Mouse (Mus musculus) CH12.LX (cell line): Measurements from ENCODE around the gene Rae1. TPM values are rescaled to one million over a fixed set of nuclear protein-coding genes. Genes with fewer than 3 reads are reported as not detected.

Source experiments
- DNase-seq: peaks from one replicate; pipeline ENCODE4 v3.0.0-alpha.2; 2013; ENCODE audit errors: extremely low read depth
- H3K27ac ChIP-seq: 2 replicates; pipeline ENCODE4 v1.5.1; 2012; ENCODE audit warnings: low read depth, mild to moderate bottlenecking, control low read depth, moderate library complexity; ENCODE audit not compliant: insufficient read depth
- H3K27me3 ChIP-seq: replicated peaks from 2 replicates; pipeline ENCODE3; 2012; ENCODE audit warnings: inconsistent platforms
- H3K36me3 ChIP-seq, 2 experiments: replicated peaks in 1 of 2; 2 replicates each; pipeline versions ENCODE3 to v1.6.1; 2012; ENCODE audit warnings: inconsistent platforms in 1 of 2, low read length in 1 of 2, mild to moderate bottlenecking in 1 of 2, mixed read lengths in 1 of 2, moderate library complexity in 1 of 2; ENCODE audit not compliant: control insufficient read depth in 1 of 2, insufficient read depth in 1 of 2
- H3K4me1 ChIP-seq, 2 experiments: 2 replicates each; pipeline ENCODE4 v1.6.1; 2012; ENCODE audit warnings: inconsistent platforms in 1 of 2, moderate library complexity in 1 of 2; ENCODE audit not compliant: insufficient read depth in 2 of 2, control insufficient read depth in 1 of 2
- H3K4me2 ChIP-seq: 2 replicates; pipeline ENCODE4 v1.6.1; 2012; ENCODE audit warnings: low read depth, mild to moderate bottlenecking, control low read depth; ENCODE audit not compliant: poor library complexity, insufficient read depth, severe bottlenecking
- H3K4me3 ChIP-seq, 3 experiments: fragments of 150-350 bp in 1 of 3; sonication (generic) in 1 of 3; replicated peaks in 1 of 3; 2 replicates each; pipeline versions ENCODE3 to v1.5.1; 2011 to 2012; ENCODE audit warnings: low read depth in 2 of 3, low read length in 2 of 3, mild to moderate bottlenecking in 2 of 3, moderate library complexity in 2 of 3, control low read depth in 1 of 3, improper control_type of control experiment in 1 of 3, inconsistent platforms in 1 of 3, mixed read lengths in 1 of 3; ENCODE audit not compliant: poor library complexity in 1 of 3
- H3K79me2 ChIP-seq: replicated peaks from 2 replicates; pipeline ENCODE4 v1.6.1; 2012; ENCODE audit warnings: mild to moderate bottlenecking, moderate library complexity; ENCODE audit not compliant: control insufficient read depth, poor library complexity, insufficient read depth, severe bottlenecking; ENCODE audit errors: extremely low read depth
- H3K9ac ChIP-seq: 2 replicates; pipeline ENCODE4 v1.6.1; 2012; ENCODE audit warnings: low read depth, mild to moderate bottlenecking, control low read depth, moderate library complexity; ENCODE audit not compliant: insufficient read depth
- H3K9me3 ChIP-seq: replicated peaks from 2 replicates; pipeline ENCODE3; 2012; ENCODE audit warnings: low read length, inconsistent platforms, mixed read lengths
- BHLHE40 ChIP-seq: IDR thresholded peaks from 2 replicates; pipeline ENCODE4 v1.6.1; 2011; ENCODE audit warnings: mild to moderate bottlenecking, low read depth, low read length, improper control_type of control experiment
- CHD2 ChIP-seq: IDR thresholded peaks from 2 replicates; pipeline ENCODE4 v1.6.1; 2011; ENCODE audit warnings: low read length, improper control_type of control experiment
- CTCF ChIP-seq, 2 experiments: IDR thresholded peaks in 1 of 2; conservative IDR thresholded peaks in 1 of 2; 2 replicates each; pipeline ENCODE4 v1.5.1; 2011 to 2012; ENCODE audit warnings: low read depth in 2 of 2, low read length in 2 of 2, improper control_type of control experiment in 1 of 2, inconsistent platforms in 1 of 2, mild to moderate bottlenecking in 1 of 2, moderate library complexity in 1 of 2
- EP300 ChIP-seq: IDR thresholded peaks from 2 replicates; pipeline ENCODE4 v1.6.1; 2011; ENCODE audit warnings: low read length, improper control_type of control experiment
- ETS1 ChIP-seq: conservative IDR thresholded peaks from 2 replicates; pipeline ENCODE4 v1.6.1; 2012; ENCODE audit warnings: low read depth, mild to moderate bottlenecking, inconsistent platforms, low read length, improper control_type of control experiment, moderate library complexity
- MAFK ChIP-seq: IDR thresholded peaks from 2 replicates; pipeline ENCODE4 v1.6.1; 2011; ENCODE audit warnings: low read length, improper control_type of control experiment; ENCODE audit not compliant: insufficient replicate concordance
- MAX ChIP-seq: IDR thresholded peaks from 2 replicates; pipeline ENCODE4 v1.6.1; 2011; ENCODE audit warnings: low read length, improper control_type of control experiment
- MEF2A ChIP-seq: IDR thresholded peaks from 2 replicates; pipeline ENCODE4 v1.6.1; 2014; ENCODE audit warnings: low read depth, mild to moderate bottlenecking, inconsistent platforms, low read length, improper control_type of control experiment, borderline replicate concordance
- MXI1 ChIP-seq: IDR thresholded peaks from 2 replicates; pipeline ENCODE4 v1.6.1; 2011; ENCODE audit warnings: mild to moderate bottlenecking, low read depth, low read length, improper control_type of control experiment
- MYC ChIP-seq: IDR thresholded peaks from 2 replicates; pipeline ENCODE4 v1.6.1; 2011; ENCODE audit warnings: low read depth, mild to moderate bottlenecking, improper control_type of control experiment, low read length
- POLR2A ChIP-seq: IDR thresholded peaks from 2 replicates; pipeline ENCODE4 v1.6.1; 2011; ENCODE audit warnings: low read depth, mild to moderate bottlenecking, improper control_type of control experiment, low read length
- POLR2AphosphoS2 ChIP-seq: IDR thresholded peaks from 2 replicates; pipeline ENCODE4 v1.6.1; 2011; ENCODE audit warnings: low read depth, low read length, improper control_type of control experiment
- RCOR1 ChIP-seq: conservative IDR thresholded peaks from 2 replicates; pipeline ENCODE4 v1.6.1; 2012; ENCODE audit warnings: low read depth, mild to moderate bottlenecking, inconsistent platforms, low read length, improper control_type of control experiment
- TCF12 ChIP-seq: IDR thresholded peaks from 2 replicates; pipeline ENCODE4 v1.6.1; 2014; ENCODE audit warnings: low read depth, mild to moderate bottlenecking, inconsistent platforms, low read length, improper control_type of control experiment
- ZKSCAN1 ChIP-seq: IDR thresholded peaks from 2 replicates; pipeline ENCODE4 v1.6.1; 2012; ENCODE audit warnings: low read depth, inconsistent platforms, low read length, improper control_type of control experiment, borderline replicate concordance
- ZNF384 ChIP-seq: IDR thresholded peaks from 2 replicates; pipeline ENCODE4 v1.6.1; 2012; ENCODE audit warnings: low read depth, low read length, improper control_type of control experiment, inconsistent platforms
- dilution Hi-C: fragments of 300-500 bp; cut with MboI; formaldehyde crosslinking; loops from 2 replicates; pipeline ENCODE4 v1.14.3; 2020; ENCODE audit warnings: low sequenced_read_pairs; ENCODE audit not compliant: extremely low pct_unique_long_range_greater_than_20kb, extremely low pct_ligation_motif_present
- in situ Hi-C: fragments of 300-500 bp; cut with MboI; formaldehyde crosslinking; loops from 3 replicates; pipeline ENCODE4 v1.14.3; 2019; ENCODE audit warnings: low sequenced_read_pairs, low pct_ligation_motif_present, low pct_unique_long_range_greater_than_20kb, mixed read lengths
- polyA plus RNA-seq: library from polyadenylated mRNA; unstranded; fragments of >175 nt; gene quantifications from 2 replicates; pipeline ENCODE4 v1.2.1, GENCODE M21; 2012; ENCODE audit warnings: low read depth; ENCODE audit not compliant: insufficient read length
- total RNA-seq, 2 experiments: library from RNA; depleted of rRNA; stranded (reverse); fragments of 300-350 nt in 1 of 2; fragments of >200 nt in 1 of 2; gene quantifications; 2 replicates each; pipeline ENCODE4 v1.2.3; 2012 to 2014

Gene Rae1
- total and polyA plus RNA-seq, 3 experiments = 86.3 to 114 (median 95.0) TPM

DNA sequence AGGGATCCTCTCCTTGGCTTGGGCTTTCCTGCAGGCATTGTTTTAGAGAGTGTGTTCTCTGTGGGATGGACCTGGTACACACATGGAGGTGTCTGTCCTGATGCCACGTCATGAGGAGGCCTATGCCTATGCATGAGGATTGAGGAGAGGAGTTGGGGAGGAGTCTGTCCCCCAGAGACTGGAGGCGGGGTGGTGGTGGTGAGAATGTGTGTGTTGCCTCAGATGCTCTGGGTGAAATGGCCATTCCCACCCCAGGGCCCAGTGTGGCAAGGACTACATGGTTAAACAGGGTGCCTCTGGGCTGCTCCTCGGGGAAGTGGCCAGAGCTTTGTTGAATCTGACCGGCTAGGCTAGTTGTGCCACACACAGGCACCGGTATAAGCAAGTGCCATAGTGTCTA lies 26.4 kb downstream of the Rae1 start:
- no peak overlapping the region for H3K9ac ChIP-seq
- H3K4me3 ChIP-seq = peak overlapping the region in 1 of 3 experiments; percentile 2

DNA sequence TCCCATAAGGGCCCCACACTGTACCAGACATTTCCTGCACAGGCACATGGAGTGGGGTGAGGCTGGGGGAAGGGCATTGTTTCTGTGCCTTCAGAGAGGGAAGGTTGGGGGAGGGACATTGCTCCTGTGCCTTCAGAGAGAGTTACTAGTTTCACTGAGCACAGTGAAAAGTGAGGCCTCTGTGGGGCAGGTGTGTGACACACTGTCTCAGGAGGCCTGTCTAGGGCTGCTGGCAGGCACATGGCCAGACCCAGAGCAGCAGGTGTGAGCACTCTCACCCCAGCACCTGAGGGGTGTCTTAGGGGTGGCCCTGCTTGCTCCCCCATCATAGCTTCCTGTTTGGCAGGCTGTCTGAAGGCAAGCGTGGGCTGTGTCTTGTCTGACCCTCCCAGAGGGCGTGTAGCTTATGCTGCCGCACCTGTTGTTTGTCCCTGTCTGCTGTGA lies 26.8 kb downstream of the Rae1 start:
- Histone ChIP-seq H3K36me3 (peaks cover 54 to 86% of the 10 kb centered on the region in 2 experiments), H3K27me3 (no peaks in the 10 kb centered on the region), H3K9ac (no peak overlapping the region), H3K4me3 (peak overlapping the region in 2 of 3 experiments; percentile 1 to 2), H3K4me2 (peak overlapping the region; percentile 24), H3K27ac (peak overlapping the region; percentile 16), H3K9me3 (no peaks in the 10 kb centered on the region), H3K4me1 (peaks cover 48 to 70% of the 10 kb centered on the region in 2 experiments), H3K79me2 (peaks cover 24% of the 10 kb centered on the region)
- in situ Hi-C loops (no loop called here), dilution Hi-C loops (no loop called here)
- peak; percentile 95 for TF ChIP-seq TCF12
- no peak for TF ChIP-seq ZKSCAN1
- TF ChIP-seq BHLHE40 = peak; percentile 74
- no peak for TF ChIP-seq CTCF (conservative IDR thresholded peaks at IDR 0.05 in 1 of 2, IDR thresholded peaks at IDR 0.05 in 1 of 2; ENCODE audit: low read depth in 2 of 2, low read length in 2 of 2)
- peak; percentile 70 for TF ChIP-seq MAX
- peak; percentile 87 for TF ChIP-seq MYC
- peak; percentile 60 for TF ChIP-seq MXI1
- peak; percentile 39 for TF ChIP-seq ETS1
- TF ChIP-seq CHD2 = peak; percentile 86; the same call in 1 of the 2 replicates
- TF ChIP-seq POLR2AphosphoS2 = no peak
- TF ChIP-seq EP300 = peak; percentile 54; the same call in 1 of the 2 replicates
- DNase-seq = peak; percentile 71

More for the DNA sequence above, 26.4 kb downstream of the Rae1 start:
- peak overlapping the region; percentile 24 for H3K4me2 ChIP-seq
- peak overlapping the region; percentile 16 for H3K27ac ChIP-seq
- H3K36me3 ChIP-seq = peaks cover 50 to 82% of the 10 kb centered on the region in 2 experiments
- H3K9me3 ChIP-seq = no peaks in the 10 kb centered on the region
- H3K27me3 ChIP-seq = no peaks in the 10 kb centered on the region
- peaks cover 48 to 72% of the 10 kb centered on the region in 2 experiments for H3K4me1 ChIP-seq
- TF ChIP-seq MAFK (no peak), ZNF384 (no peak), MYC (no peak), POLR2A (peak; percentile 32; the same call in 1 of the 2 replicates), RCOR1 (no peak), MEF2A (no peak), TCF12 (no peak)
- TF ChIP-seq, all 38 proteins: peak for 1
- H3K79me2 ChIP-seq = peaks cover 24% of the 10 kb centered on the region
- in situ Hi-C loops = no loop called here
- peak; percentile 43 for DNase-seq
- dilution Hi-C loops = no loop called here
